Mouse (Mus musculus): ENCODE measurements around the gene Abhd14a.
A peak's percentile ranks its signal among the peaks of the same experiment; 100 is the strongest.

Abhd14a gene

DNA sequence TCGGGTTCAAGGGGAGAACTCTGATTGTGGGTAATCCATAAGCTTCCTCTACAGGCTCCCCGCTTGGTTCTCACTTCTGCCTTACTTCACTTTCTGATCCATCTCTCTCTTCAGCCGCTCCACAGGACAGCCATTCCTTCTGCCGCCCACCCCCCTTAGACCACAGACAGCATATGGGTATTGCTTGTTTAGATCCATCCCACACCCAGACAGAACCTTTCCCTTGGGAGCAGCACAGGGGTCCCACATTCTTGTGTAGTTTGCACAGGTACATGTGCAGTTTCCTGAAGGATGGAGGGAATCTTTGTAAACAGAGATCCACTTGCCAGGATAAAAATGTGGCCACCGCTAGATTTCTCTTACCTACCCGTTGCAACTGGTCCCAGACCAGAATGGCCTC, 4.9 kb upstream of the Abhd14a start:
- DNase-seq (ENCODE audit: low read depth) = no peak

DNA sequence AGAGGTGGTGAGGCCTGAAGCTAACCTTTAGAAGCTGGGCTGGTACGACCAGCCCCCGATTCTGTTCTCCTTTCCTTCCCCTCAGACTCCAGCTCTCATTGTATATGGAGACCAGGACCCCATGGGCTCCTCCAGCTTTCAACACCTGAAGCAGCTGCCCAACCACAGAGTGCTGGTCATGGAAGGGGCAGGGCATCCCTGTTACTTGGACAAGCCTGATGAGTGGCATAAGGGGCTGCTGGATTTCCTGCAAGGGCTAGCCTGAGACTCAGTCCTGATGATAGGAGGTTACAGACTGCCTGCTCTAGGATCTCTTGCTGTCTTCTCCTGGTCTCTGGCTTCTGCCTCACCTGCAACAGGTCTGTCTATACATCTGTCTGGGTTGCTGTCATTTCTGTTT, 4.4 kb upstream of the Abhd14a start:
- no peak for DNase-seq (ENCODE audit: low read depth)

DNA sequence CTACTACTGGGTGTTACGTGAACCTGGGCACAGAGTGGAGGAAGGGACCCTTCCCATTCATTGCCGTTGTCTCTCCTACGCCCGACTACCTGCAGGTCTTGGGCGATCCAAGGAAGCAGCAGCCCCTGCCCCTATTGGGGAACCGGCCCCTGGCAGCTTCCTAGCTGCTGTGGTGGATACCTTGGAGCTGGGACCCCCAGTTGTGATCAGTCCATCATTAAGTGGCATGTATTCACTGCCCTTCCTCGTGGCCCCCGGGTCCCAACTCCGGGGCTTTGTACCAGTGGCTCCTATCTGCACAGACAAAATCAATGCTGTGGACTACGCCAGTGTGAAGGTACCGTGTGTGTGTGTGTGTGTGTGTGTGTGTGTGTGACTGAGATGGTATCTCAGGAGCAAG, 3.8 kb upstream of the Abhd14a start:
- no peak for DNase-seq (ENCODE audit: low read depth)

DNA sequence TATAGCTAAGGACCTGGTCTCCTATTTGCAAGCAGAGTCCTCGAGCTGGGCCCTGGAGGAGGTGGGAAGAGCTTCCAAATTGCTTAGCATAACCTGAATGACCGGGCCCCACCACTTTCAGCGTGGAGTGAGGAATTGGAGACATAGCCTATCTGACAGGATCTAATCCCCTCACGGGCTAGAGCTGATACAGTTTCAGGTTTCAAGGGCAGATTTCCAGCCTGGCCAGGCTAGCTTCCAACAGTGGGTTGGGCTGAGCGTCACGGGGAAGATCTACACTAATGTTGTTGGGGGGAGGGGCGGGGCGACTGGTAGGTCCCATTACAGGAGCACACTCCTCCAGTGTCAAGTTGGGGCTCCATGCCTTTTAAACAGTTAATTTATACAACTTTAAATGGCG, 3.2 kb upstream of the Abhd14a start:
- DNase-seq (ENCODE audit: low read depth) = peak; percentile 95

DNA sequence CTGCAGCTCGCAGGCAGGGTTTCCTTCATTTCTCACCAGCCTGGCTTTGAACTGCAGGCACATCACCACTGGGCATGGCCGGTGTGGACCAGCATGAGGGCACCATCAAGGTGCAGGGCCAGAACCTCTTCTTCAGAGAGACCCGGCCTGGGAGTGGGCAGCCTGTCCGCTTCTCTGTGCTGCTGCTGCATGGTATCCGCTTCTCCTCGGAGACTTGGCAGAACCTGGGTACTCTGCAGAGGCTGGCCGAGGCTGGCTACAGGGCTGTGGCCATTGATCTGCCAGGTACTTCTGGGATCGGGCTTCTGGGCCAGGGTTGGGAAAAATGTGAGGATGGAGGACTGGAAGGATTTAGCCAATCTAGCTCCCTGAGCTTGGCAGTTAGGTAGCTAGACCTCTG, 2.5 kb upstream of the Abhd14a start:
- no peak for DNase-seq (ENCODE audit: low read depth)

DNA sequence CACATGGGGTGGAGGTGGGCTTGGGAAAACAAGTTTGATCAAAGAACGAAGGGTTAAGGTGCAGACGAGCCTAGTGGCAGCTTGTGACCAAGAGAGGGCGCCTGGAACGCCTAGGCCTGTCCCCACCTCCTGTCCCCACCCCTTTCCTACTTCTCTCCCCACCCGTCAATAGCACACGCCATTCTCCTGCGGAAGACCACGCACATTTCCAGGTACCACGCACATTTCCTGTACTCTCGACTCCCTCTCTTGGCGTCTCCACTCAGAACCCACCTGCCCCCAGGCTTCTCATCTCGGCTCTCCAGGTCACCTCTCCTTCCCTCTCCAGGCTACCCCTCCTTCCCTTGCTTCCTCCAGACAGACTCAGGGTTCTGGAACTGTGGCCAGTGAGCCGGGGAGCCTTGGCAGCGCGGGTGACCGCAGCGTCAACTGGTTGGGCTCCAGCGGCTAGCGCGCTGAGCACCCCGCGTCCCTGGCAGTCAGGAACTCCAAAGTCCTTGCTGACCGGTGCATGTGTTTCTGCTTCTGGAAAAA, 1.1 kb upstream of the Abhd14a start:
- DNase-seq (ENCODE audit: low read depth) = peak; percentile 49

DNA sequence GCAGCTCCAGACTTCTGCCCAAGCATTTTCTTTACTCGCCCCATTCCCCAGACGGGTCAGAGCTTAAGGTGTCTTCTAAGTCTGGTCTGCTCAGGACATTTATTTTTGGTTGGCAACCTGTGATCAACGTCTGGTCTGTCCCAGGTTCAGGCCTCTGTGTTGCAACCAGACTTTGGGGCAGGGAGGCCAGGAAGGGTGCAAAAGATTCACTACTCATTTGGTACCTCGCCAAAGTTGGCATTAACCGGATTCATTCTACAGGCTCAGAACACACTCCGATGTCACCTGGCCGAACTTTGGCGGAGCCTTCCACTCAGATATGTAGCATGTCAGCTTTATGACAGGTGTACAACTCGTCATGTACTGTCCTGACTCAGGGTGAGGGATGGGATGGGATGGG, 473 bp upstream of the Abhd14a start:
- no peak for DNase-seq (ENCODE audit: low read depth)

DNA sequence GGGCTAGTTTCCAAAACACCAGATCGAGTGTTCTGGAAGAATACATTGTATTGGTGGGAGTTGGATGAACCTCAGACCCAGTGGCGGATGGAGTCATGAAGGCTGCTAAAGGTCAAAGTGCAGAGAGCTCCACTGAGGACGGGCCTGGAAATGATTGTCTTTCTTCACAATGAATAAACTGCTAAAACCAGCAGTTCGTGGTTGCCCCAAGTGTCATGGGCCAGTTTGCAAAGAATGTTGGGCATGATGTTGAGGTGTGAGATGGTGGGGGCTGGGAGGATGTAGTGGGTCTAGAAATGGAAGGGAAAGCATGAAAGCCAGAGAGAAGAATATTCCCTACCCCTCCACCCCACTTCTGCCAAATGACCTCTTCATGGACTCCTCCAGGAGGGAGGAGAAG, 2.6 kb downstream of the Abhd14a start:
- no peak for DNase-seq (ENCODE audit: low read depth)

DNA sequence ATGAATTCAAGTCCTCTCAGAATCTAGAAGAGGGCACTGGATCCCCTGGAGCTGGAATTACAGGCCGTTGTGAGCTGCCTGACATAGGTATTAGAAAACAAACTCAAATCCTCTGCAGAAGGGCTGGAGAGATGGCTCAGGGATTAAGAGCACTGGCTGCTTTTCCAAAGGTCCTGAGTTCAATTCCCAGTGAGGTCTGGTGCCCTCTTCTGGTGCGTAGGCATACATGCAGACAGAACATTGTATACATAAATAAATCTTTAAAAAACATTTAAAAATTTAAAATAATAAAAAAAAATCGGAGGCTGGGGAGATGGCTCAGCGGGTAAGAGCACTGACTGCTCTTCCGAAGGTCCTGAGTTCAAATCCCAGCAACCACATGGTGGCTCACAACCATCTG, 4.8 kb downstream of the Abhd14a start:
- no peak for DNase-seq (ENCODE audit: low read depth)

DNA sequence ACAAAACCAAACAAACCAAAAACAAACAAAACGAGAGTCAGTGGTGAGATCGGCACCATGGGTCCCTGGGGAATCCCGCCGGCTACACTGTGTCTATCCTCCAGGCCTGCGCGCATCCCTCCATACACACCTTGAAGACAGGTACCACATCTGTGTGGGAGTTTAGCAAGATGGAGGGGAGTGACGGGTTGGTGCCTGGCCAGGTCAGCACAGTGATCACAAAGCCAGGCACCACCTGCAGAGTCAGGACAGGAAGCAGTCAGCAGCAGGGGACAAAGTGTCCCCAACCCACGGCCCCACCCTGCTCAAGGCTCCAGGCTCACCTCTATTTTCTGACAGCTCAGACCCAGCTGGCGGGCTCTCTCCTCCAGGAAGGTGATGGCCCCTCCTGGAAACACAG, 10.9 kb downstream of the Abhd14a start:
- DNase-seq (ENCODE audit: low read depth) = no peak

DNA sequence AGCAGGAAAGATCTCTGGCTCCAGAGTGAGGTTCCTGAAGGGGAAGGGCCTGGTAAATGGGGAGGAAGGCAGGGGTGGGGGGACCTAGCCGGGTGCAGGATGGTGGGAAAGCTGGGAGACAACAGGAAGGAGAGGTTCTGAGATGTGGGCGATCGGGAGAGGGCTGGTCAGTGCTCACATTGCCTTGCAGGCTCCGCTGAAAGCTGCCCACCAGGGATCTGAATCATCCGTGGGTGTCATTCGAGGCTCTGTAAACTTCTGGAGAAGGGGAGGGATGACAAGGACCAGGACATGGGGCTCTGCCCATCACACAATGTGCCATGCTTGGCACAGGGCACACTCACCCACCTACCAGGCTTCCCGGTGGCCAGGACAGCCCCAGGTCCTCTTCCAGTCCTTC, 14.1 kb downstream of the Abhd14a start:
- no peak for DNase-seq (ENCODE audit: low read depth)

DNA sequence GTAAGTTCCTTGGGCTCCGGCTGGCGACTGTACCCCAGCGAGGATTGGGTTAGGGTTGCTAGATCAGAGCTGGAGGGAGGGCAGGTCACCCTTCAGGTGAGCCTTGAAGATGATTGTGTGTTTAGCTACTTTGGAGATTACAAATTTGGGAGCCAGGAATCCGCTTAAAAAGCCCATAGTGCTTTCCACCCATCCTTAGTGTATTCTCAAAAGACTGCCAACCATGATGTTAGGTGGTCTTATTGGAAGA, 17.5 kb downstream of the Abhd14a start:
- no peak for DNase-seq (ENCODE audit: low read depth)

DNA sequence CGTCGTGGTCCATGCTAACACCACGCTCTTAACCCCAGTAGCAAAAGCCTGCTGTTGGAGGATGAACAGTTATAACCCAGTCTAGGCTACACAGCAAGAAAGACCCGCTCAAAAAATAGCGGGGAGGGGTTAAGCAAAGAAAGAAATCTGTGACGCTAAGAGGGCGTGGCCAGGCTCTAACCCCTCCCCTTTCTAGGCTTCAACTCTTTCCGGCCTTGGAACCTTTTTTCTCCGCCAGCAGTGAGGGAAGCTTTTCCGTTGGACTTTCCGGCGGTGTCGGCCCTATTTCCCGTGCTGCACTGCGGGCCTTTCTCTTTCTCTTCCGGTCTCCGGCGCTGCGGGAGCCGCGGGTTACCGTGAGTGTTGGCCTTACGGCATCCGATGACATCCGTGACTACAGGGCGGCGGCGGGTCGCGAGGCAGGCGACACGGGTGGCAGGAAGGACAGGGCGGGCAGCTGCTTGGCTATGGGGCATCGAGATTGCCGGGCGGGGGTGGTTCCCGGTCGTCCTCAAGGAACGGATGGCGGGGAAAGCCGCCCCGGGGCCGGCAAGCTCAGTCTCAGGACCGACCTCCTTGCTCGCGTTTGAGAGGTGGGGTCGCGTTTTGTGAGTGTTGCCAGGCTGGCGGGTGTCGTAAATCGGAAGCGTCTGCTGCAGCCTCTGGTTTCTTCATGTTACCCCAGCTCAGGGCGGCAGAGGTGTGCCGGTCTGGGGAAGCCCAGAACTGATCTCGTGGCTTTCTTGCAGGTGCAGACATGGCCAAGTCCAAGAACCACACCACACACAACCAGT, 18.1 kb downstream of the Abhd14a start, which contains the start of gene Rpl29:
Rpl29 (plus strand) TSS at position 234 of the 794 bp plus-strand sequence.
- DNase-seq (ENCODE audit: low read depth) = peak; percentile 97

DNA sequence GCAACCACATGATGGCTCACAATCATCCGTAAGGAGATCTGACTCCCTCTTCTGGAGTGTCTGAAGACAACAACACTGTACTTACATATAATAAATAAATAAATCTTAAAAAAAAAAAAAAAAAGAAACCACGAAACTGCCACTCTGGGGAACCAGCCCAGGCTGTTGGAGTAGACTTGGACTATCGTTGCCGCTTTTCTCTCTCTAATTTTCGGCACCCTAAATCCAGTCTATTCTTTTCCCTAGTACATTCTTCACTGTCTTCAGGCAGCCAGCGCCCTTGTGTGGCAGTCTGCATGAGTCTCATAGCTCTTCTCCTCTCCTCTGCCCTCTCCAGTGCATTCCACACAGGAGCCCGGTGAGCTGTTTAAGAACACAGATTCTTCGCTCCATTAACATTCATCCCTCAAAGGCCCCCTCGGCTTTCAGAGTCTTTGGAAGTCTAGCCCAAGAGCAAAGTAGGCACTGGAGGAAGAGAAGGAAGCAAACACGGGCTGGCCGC, 18.7 kb downstream of the Abhd14a start:
- no peak for DNase-seq (ENCODE audit: low read depth)

DNA sequence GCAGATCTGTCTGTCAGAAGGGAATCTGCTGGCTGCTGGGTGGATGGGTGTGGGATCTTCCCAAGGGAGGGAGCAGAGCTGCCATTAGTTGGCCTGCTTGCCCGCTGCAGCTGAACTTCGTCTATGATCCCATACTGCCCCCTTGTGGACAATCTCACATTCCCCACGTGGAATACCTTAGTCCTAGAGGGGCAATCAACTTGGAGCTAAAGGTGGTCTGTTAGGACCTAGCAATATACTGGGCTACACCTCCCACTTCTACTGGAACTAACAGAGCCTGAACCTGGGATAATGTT, 25.7 kb downstream of the Abhd14a start:
- DNase-seq (ENCODE audit: low read depth) = peak; percentile 93

DNA sequence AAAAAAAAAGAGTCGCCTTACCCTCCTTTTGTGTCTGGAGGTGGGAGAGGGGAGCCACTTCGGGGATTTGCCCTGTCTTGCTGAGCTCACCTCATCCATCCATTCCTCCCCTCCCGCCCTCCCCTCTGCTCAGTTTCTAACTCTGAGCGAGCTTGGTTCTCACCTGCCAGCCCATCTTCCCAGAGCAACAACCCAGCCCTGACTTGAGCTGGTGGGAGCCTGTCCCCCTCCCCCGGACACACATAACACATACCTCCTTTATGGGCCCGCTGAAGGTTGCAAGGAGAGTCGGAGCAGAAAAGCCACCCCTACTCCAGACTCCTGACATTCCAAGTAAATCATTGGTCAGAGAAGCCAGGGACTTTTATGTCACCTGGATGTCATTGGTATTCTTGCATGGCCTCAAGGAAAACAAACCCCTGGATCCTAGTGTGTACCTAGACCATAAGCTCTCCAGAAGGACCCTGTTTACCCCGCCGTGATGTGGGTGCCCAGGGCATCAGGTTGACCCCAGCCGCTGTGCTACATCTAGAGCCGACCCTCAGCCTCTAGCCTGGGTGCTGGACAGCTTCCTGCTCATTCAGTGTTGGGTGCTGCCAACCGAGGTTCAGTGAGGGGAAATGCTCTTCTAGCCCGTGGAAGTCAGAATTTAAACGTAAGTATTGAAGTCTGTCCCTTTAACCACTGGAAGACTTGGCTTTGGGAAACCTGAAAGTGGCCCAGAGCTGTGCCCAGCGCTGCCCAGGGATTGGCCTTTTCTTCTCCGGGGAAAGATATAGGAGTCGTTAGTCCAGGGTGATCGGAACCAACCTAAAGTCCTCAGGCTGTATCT, 26.2 kb downstream of the Abhd14a start:
- no peak for DNase-seq (ENCODE audit: low read depth)

DNA sequence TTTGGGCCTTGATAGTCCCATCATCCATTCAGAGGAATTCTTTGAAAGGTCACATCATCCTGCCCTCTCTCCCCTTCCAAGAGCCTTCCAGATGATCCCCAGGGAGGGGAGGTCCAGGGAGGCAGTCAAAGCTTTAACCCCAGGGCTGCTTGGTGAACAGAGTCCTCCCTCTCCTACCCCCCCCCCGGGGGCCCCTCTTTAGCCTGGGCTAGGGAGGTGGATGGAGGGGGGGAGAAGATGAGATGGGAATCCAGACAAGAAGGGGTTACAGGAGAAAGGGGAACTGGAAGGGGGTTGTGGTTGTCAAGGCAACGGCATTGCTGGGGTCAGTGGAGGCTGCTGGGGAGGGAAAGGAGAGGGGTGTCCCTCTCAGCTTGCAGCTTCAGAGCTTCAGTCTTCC, 26.9 kb downstream of the Abhd14a start:
- DNase-seq (ENCODE audit: low read depth) = no peak

DNA sequence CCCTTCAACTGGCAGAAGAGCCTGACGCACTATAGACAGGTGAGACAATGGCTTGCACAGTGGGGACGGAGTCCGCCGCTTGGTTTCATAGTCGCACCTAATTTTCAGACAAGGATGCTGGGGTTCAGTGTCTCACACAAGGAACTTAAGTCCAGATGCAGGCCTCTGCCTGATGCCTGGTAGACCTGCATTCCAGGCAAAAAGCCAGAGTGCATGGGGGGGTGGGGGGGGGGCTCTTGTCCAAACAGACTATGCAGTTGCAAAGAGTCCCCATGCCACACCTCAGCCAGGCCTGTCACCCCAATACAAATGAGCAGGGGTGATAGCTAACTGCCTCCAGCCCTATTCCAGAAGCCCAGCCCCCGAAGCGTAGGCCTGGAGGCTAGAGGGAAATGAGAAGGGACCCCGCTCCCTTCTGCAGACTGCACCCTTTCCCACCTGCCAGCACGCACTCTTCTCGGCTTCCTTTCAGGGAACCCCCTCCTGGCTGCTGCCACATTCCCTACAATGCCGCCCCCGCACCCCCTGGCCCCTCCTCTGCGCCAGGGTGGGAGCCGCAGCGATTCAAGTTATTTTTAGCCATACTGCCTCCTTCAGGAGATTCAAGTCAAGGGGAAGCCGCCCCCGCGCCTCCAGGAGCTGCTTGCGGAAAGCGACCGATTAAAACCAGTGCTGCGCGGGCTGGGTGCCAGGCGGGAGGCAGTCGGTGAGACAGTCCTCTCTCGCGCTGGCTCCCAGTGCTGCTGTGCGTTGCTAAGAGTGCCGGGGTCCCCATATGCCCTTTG, 29.4 kb downstream of the Abhd14a start:
- DNase-seq (ENCODE audit: low read depth) = peak; percentile 94

DNA sequence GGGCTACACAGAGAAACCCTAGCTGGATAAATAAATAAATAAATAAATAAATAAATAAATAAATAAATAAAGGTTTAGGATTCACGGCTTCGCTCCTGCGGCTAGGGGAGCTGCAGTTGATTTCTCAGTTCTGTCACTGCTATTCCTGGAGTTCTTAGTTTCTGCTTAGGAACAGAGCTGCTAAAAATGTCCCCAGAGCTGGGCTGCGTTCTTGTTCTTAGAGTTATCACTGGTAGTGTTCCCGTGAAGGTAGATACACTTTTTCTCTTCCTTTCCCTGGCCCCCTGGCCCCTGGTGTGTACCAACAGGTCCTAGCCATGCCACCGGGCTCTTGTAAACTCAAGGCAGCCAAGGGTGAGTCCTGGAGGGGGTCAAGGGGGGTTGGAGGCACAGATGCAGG, 30.7 kb downstream of the Abhd14a start:
- no peak for DNase-seq (ENCODE audit: low read depth)

DNA sequence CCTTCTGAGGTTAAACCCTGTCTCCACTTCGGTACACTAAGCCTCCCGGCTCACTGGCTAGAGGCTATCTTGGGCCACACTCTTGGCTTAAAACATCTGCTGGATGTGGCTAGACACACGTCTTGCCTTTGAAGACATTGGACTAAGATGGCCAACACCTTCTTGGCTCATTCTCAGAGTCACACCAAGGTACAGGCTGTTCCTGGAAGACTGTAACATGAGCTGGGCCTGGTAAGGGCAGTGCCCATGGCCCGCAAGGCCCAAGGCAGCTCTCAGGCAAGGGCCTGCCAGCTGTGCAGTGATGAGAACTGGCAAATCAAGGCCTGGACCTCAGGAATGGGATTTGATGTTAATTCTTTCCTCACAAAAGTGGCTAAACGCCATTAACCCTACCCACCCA, 33.9 kb downstream of the Abhd14a start:
- no peak for DNase-seq (ENCODE audit: low read depth)

DNA sequence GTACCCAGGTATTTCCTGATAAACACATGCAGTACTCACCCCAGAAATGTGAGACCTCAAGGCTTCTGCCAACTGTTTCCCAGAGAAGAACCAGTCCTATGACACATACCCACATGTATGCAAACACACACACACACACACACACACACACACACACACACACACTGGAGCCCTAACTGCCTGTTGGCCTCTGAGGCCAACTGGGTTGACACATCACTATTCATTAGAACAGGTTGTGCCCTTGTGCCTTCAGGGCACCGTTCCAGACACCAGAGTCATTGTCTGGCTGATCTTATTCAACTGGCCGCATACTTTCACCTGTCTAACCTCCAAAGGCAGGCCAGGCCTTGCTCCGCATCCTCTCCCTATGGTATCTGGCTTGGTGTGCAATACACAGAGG, 35.3 kb downstream of the Abhd14a start:
- DNase-seq (ENCODE audit: low read depth) = peak; percentile 66

DNA sequence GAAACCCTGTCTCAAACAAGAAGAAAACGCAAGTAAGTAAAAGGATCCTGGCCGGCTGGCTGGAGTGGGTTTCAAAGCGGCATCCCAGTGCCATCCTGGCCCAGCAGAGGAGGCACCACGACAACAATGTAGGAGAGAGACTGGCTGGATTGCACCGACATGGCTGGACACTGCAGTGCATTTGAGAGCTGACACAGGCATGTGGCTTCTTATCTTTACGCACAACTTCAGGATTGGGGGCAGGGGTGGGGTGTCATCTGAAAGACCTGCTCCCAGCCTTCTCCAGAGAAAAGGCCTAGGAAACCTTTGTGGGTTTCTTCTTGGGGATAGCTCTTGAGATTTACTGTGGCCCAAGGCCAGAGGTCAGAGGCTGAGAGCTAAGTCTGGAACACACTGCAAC, 35.7 kb downstream of the Abhd14a start:
- DNase-seq (ENCODE audit: low read depth) = no peak

DNA sequence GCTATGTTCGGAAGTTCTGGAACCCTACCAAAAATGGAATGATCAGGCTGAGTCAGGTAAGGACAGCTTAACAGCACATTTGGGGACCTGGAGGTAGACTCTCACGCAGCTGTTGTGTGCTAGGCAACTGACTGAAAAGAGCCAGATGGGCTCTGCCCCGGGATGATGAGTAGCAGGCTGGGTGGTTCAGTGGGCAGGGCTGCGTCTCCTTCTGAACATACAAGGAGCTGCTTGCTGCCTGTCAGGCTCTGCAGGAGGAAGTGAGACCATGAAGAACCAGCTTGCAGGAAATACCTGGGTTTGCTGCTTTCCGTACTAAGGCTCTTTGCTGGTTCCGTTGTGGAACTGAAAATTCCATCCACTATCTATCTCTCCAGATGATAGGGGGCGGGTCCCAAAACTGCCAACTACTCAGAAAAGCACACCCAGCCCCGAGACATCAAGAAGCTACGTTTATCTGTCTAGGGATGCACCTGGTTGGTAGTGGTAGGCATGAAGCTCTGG, 36.3 kb downstream of the Abhd14a start:
- DNase-seq (ENCODE audit: low read depth) = no peak

Measured in NIH3T3 (cell line).